Mouse (Mus musculus) adrenal gland, postnatal 10 days (tissue): ENCODE measurements around the gene Golt1a. TPM values are rescaled to one million over a fixed set of nuclear protein-coding genes. Genes with fewer than 3 reads are reported as not detected.

ENCODE experiments used
- total RNA-seq, 2 experiments: library from RNA; stranded (reverse); gene quantifications; 2 replicates each; pipeline ENCODE4 v1.2.3; 2021

Golt1a gene
- total RNA-seq, 2 experiments from 2014 or later = 1.4 to 4.3 TPM

Other genes with a start within 250 kb of the Golt1a start
- 100 to 1,000 TPM in 1 of 2 experiments, 10 to 100 TPM in 1; 83.1 to 108 TPM for gene Ppp1r15b, start 178.7 kb upstream of the Golt1a start, total RNA-seq
- 10 to 100 TPM; 16.9 to 21.7 TPM for gene Plekha6, start 145.6 kb upstream of the Golt1a start, total RNA-seq
- not detected for gene Kiss1, start 12.1 kb downstream of the Golt1a start, total RNA-seq
- gene Ren1, start 40.7 kb downstream of the Golt1a start, total RNA-seq = 1 to 10 TPM in 1 of 2 experiments, under 1 TPM in 1; 0.94 to 5.1 TPM
- gene Etnk2, start 53.8 kb downstream of the Golt1a start, total RNA-seq = 10 to 100 TPM; 10.2 to 24.1 TPM
- gene Sox13, start 114.6 kb downstream of the Golt1a start, total RNA-seq = 10 to 100 TPM; 18.5 to 23.2 TPM